Mouse (Mus musculus): Measurements from ENCODE around the gene Defb47. TPM values are rescaled to one million over a fixed set of nuclear protein-coding genes. Genes with fewer than 3 reads are reported as not detected.

Gene Defb47
- not detected in 2 replicates for polyA plus RNA-seq (2015; fragmentation: Nextera tagmentation; extraction: Ambion mirVana)

- no peak within 1 kb of the TSS for H3K27ac ChIP-seq (replicated peaks)
- no peaks in the 10 kb centered on the region for H3K27me3 ChIP-seq (ENCODE audit: control insufficient read depth, insufficient read depth, low read length)
- DNase-seq (ENCODE audit: low spot score): no peak
- H3K4me1 ChIP-seq (replicated peaks; ENCODE audit: control insufficient read depth, insufficient read depth): no peaks in the 10 kb centered on the region
- 85% methylated on average over 8 of the region's 8 CpGs for WGBS
- H3K4me3 ChIP-seq (ENCODE audit: low read depth, low read length): no peak within 1 kb of the TSS
- no peaks in the 10 kb centered on the region for H3K36me3 ChIP-seq (ENCODE audit: control insufficient read depth, insufficient read depth, low read length)
- no peak within 1 kb of the TSS for H3K9ac ChIP-seq (ENCODE audit: low read length)
- H3K4me2 ChIP-seq (replicated peaks; ENCODE audit: low read depth): no peak within 1 kb of the TSS
- H3K9me3 ChIP-seq (ENCODE audit: control insufficient read depth, low read length): no peaks in the 10 kb centered on the region
- TF ChIP-seq CTCF (IDR thresholded peaks at IDR 0.05; ENCODE audit: low read depth) (no peak), EP300 (optimal IDR thresholded peaks at IDR 0.05) (no peak)
- no peak for ATAC-seq (ENCODE audit: low FRiP score, low TSS enrichment)
Measured at GRCm38 (mm10) chr14:62997777-62998176, at the start of gene Defb47. Gene Defb47 (plus strand): TSS chr14:62998077.

- H3K4me3 ChIP-seq (ENCODE audit: low read depth, low read length): no peak overlapping the region
- H3K4me2 ChIP-seq (replicated peaks; ENCODE audit: low read depth): no peak overlapping the region
- peaks cover 6% of the 10 kb centered on the region; the same call in 1 of the 2 replicates for H3K36me3 ChIP-seq (ENCODE audit: control insufficient read depth, insufficient read depth, low read length)
- no peak for DNase-seq (ENCODE audit: low spot score)
- no peak overlapping the region for H3K27ac ChIP-seq (replicated peaks)
- no peak overlapping the region for H3K9ac ChIP-seq (ENCODE audit: low read length)
- H3K4me1 ChIP-seq (replicated peaks; ENCODE audit: control insufficient read depth, insufficient read depth): no peaks in the 10 kb centered on the region
- no peak for TF ChIP-seq EP300 (optimal IDR thresholded peaks at IDR 0.05)
- no peak for TF ChIP-seq CTCF (IDR thresholded peaks at IDR 0.05; ENCODE audit: low read depth)
- ATAC-seq (ENCODE audit: low FRiP score, low TSS enrichment): no peak
- H3K27me3 ChIP-seq (ENCODE audit: control insufficient read depth, insufficient read depth, low read length): no peaks in the 10 kb centered on the region
- WGBS: 77% methylated on average over 9 of the region's 9 CpGs
- no peaks in the 10 kb centered on the region for H3K9me3 ChIP-seq (ENCODE audit: control insufficient read depth, low read length)
Measured at GRCm38 (mm10) chr14:62956091-62956490, 41.8 kb upstream of the Defb47 start.

GRCm38 (mm10) chr14:62963632-62964031 is 34.2 kb upstream of the Defb47 start:
- no peak overlapping the region for H3K27ac ChIP-seq (replicated peaks)
- H3K27me3 ChIP-seq (ENCODE audit: control insufficient read depth, insufficient read depth, low read length): no peaks in the 10 kb centered on the region
- no peak for DNase-seq (ENCODE audit: low spot score)
- no peak overlapping the region for H3K4me3 ChIP-seq (ENCODE audit: low read depth, low read length)
- H3K36me3 ChIP-seq (ENCODE audit: control insufficient read depth, insufficient read depth, low read length): no peaks in the 10 kb centered on the region
- no peak overlapping the region for H3K9ac ChIP-seq (ENCODE audit: low read length)
- no peak for ATAC-seq (ENCODE audit: low FRiP score, low TSS enrichment)
- no peaks in the 10 kb centered on the region for H3K9me3 ChIP-seq (ENCODE audit: control insufficient read depth, low read length)
- WGBS: 90% methylated on average over 4 of the region's 4 CpGs
- no peaks in the 10 kb centered on the region for H3K4me1 ChIP-seq (replicated peaks; ENCODE audit: control insufficient read depth, insufficient read depth)
- TF ChIP-seq CTCF (IDR thresholded peaks at IDR 0.05; ENCODE audit: low read depth) (no peak), EP300 (optimal IDR thresholded peaks at IDR 0.05) (no peak)
- no peak overlapping the region for H3K4me2 ChIP-seq (replicated peaks; ENCODE audit: low read depth)

- no peak overlapping the region for H3K4me3 ChIP-seq (ENCODE audit: low read depth, low read length)
- H3K9me3 ChIP-seq (ENCODE audit: control insufficient read depth, low read length): no peaks in the 10 kb centered on the region
- H3K4me1 ChIP-seq (replicated peaks; ENCODE audit: control insufficient read depth, insufficient read depth): no peaks in the 10 kb centered on the region
- H3K36me3 ChIP-seq (ENCODE audit: control insufficient read depth, insufficient read depth, low read length): no peaks in the 10 kb centered on the region
- H3K27me3 ChIP-seq (ENCODE audit: control insufficient read depth, insufficient read depth, low read length): no peaks in the 10 kb centered on the region
- no peak overlapping the region for H3K27ac ChIP-seq (replicated peaks)
- H3K4me2 ChIP-seq (replicated peaks; ENCODE audit: low read depth): no peak overlapping the region
- ATAC-seq (ENCODE audit: low FRiP score, low TSS enrichment) (no peak), DNase-seq (ENCODE audit: low spot score) (no peak)
- 82% methylated on average over 5 of the region's 5 CpGs for WGBS
- H3K9ac ChIP-seq (ENCODE audit: low read length): no peak overlapping the region
- TF ChIP-seq EP300 (optimal IDR thresholded peaks at IDR 0.05): no peak
- peak; percentile 54 for TF ChIP-seq CTCF (IDR thresholded peaks at IDR 0.05; ENCODE audit: low read depth)
Measured at GRCm38 (mm10) chr14:62965342-62965741, 32.5 kb upstream of the Defb47 start.

GRCm38 (mm10) chr14:62965811-62966520 is 31.9 kb upstream of the Defb47 start:
- Histone ChIP-seq H3K9me3 (ENCODE audit: control insufficient read depth, low read length) (no peaks in the 10 kb centered on the region), H3K4me1 (replicated peaks; ENCODE audit: control insufficient read depth, insufficient read depth) (no peaks in the 10 kb centered on the region), H3K9ac (ENCODE audit: low read length) (peak overlapping the region; percentile 24; the same call in 1 of the 2 replicates), H3K36me3 (ENCODE audit: control insufficient read depth, insufficient read depth, low read length) (no peaks in the 10 kb centered on the region), H3K27ac (replicated peaks) (no peak overlapping the region), H3K4me2 (replicated peaks; ENCODE audit: low read depth) (peak overlapping the region; percentile 52), H3K27me3 (ENCODE audit: control insufficient read depth, insufficient read depth, low read length) (no peaks in the 10 kb centered on the region), H3K4me3 (ENCODE audit: low read depth, low read length) (peak overlapping the region; percentile 29)
- 25% methylated on average over 15 of the region's 15 CpGs for WGBS
- ATAC-seq (ENCODE audit: low FRiP score, low TSS enrichment) (no peak), DNase-seq (ENCODE audit: low spot score) (peak; percentile 33)
- TF ChIP-seq EP300 (optimal IDR thresholded peaks at IDR 0.05): no peak
- no peak for TF ChIP-seq CTCF (IDR thresholded peaks at IDR 0.05; ENCODE audit: low read depth)

GRCm38 (mm10) chr14:62975046-62975445 is 22.8 kb upstream of the Defb47 start:
- Histone ChIP-seq H3K9ac (ENCODE audit: low read length) (no peak overlapping the region), H3K9me3 (ENCODE audit: control insufficient read depth, low read length) (no peaks in the 10 kb centered on the region), H3K4me1 (replicated peaks; ENCODE audit: control insufficient read depth, insufficient read depth) (no peaks in the 10 kb centered on the region), H3K27ac (replicated peaks) (no peak overlapping the region), H3K36me3 (ENCODE audit: control insufficient read depth, insufficient read depth, low read length) (no peaks in the 10 kb centered on the region), H3K27me3 (ENCODE audit: control insufficient read depth, insufficient read depth, low read length) (no peaks in the 10 kb centered on the region), H3K4me3 (ENCODE audit: low read depth, low read length) (no peak overlapping the region), H3K4me2 (replicated peaks; ENCODE audit: low read depth) (no peak overlapping the region)
- 14% methylated on average over 5 of the region's 5 CpGs for WGBS
- peak; percentile 80 for TF ChIP-seq CTCF (IDR thresholded peaks at IDR 0.05; ENCODE audit: low read depth)
- no peak for TF ChIP-seq EP300 (optimal IDR thresholded peaks at IDR 0.05)
- DNase-seq (ENCODE audit: low spot score) (peak; percentile 66), ATAC-seq (ENCODE audit: low FRiP score, low TSS enrichment) (no peak)
